Mouse (Mus musculus): ENCODE measurements at regions not wholly inside any gene's neighbourhood (a gene's known extent, or its start where the extent isn't known, plus 50 kb on each side); places are given as distances from the start of the nearest gene placed in this dataset.

DNA sequence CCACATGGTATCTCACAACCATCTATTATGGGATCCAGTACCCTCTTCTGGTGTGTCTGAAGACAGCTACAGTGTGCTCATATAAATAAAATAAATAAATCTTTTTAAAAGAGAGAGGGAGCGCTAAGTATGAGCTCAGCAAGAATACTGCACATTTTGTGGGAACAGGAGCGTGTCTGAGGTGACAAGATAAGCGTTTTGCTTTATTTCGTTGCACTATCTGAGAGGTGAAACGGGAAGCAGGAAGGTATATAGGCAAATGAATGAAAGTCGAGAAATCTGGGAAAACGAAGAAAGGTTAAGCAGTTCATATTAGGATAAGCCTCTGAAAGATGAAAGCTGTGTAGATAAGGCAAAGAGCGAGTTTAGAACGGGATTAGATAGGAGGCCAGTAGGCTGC is 61.7 kb upstream of the Foxn3 start:
- TF ChIP-seq CTCF (IDR thresholded peaks at IDR 0.05) (no peak), POLR2A (IDR thresholded peaks at IDR 0.05; ENCODE audit: insufficient read depth, low read depth, low read length) (no peak)

All from heart, adult 2 months (tissue).